Mouse (Mus musculus): ENCODE results near the gene Stard8.

The Stard8 gene

GRCm38 (mm10) chrX:99003046-99003445 lies at the start of gene Stard8:
TSS of gene Stard8 (plus strand) at chrX:99003248.
- no peak for TF ChIP-seq GATA4 (IDR thresholded peaks at IDR 0.05; ENCODE audit: insufficient replicate concordance, low read length)

- TF ChIP-seq GATA4 (IDR thresholded peaks at IDR 0.05; ENCODE audit: insufficient replicate concordance, low read length): no peak
These were observed 49.1 kb upstream of the Stard8 start for GRCm38 (mm10) chrX:98953941-98954340.

DNA sequence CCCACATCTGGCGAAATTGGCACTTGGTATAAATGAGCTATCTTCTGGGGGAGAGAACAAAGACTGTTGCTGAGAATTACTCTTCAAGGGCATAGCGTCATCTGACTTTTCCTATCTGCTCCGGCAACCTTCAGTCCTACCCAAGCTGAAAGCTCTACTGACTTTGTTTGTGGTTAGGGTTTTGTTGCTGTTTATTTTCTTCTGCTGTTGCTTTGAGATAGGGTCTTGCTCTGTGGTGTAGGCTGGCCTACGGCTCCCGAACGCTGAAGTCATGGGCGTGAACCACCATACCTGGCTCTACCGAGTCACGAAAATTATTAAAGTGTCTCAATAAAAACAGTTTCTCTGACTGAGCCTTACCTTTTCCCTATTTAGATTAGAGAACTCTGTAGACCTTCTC lies 44.8 kb upstream of the Stard8 start:
- no peak for TF ChIP-seq GATA4 (IDR thresholded peaks at IDR 0.05; ENCODE audit: insufficient replicate concordance, low read length)

DNA sequence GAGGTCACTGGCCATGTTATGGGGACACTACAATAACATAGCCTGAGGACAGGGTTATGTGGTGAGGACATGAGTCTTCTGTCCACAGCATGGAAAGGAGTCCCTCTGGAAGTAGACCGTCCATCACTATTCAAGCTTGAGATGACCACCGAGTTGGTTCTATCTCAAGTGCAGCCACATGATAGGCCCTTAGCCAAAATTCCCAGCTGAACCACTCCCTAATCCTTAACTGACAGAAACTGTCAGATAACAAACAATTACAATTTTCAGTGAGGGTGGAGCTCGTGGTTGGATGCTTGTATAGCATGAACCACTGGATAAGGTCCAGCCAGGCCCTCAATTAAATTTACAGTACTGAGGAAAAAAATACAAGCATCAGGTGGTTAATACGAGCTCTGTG lies 44.0 kb upstream of the Stard8 start:
- no peak for TF ChIP-seq GATA4 (IDR thresholded peaks at IDR 0.05; ENCODE audit: insufficient replicate concordance, low read length)

GRCm38 (mm10) chrX:98963742-98964141 lies 39.3 kb upstream of the Stard8 start:
- TF ChIP-seq GATA4 (IDR thresholded peaks at IDR 0.05; ENCODE audit: insufficient replicate concordance, low read length): no peak

- TF ChIP-seq GATA4 (IDR thresholded peaks at IDR 0.05; ENCODE audit: insufficient replicate concordance, low read length): no peak
These were observed 38.5 kb upstream of the Stard8 start for GRCm38 (mm10) chrX:98964513-98964912.

DNA sequence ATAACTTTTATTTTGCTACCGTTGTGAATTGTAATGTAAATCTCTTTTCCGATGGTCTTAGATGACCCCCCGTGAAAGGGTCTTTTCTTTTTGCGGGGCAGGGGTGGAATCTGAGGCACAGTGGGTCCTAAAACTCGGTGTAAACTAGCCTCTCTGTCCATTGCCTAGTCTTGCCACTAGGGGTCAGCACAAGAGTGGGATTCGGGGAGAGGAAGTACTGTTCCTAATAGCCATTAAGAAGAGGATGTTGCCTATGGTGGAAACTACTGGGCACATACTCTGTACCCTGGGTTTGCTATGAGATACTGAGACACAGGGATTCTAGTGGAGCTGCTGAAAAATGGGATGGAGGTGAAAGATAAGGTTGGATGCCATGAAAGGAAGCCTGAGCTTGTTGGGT lies 13.5 kb upstream of the Stard8 start:
- no peak for TF ChIP-seq GATA4 (IDR thresholded peaks at IDR 0.05; ENCODE audit: insufficient replicate concordance, low read length)

- no peak for TF ChIP-seq GATA4 (IDR thresholded peaks at IDR 0.05; ENCODE audit: insufficient replicate concordance, low read length)
These were observed 983 bp upstream of the Stard8 start for GRCm38 (mm10) chrX:99002065-99002464.

DNA sequence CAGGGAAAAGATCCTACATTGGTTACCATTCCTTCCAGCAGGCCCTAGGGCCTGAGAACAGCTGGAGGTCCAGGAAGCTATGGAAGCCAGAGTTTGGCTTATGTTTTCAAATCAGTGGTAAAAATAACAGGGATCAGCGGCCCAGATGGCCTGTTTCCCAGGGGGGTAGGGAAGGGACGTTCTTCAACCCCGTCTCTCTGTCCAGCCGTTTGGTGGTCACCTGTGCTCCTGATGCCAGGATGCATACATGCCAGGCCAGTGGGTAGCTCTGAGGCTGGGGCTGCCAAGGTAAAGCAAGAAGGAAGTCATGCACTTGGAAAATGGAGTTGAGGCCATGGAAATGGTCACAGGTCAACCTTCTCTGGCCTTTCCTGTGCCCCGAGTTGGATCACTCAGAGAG lies 7.5 kb downstream of the Stard8 start:
- no peak for TF ChIP-seq GATA4 (IDR thresholded peaks at IDR 0.05; ENCODE audit: insufficient replicate concordance, low read length)

DNA sequence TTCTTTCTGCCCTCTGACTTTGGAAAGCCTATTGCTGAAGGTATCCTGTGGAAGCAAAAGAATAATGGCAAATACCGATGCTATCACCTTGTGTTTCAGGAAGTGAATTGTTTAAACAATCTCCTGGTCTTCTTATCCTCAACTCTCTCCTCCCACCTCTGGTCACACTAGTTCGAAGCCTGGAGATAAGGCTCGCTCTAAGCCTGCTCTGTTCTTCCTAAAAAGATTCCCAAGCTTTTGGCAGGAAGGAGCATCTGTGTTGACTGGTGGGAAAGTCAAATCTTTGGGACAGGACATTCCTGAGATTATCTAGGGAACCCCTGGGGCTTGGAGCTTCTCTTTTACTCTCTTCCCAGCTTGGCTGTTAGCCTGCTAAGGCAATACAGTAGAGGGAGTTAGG lies 8.2 kb downstream of the Stard8 start:
- TF ChIP-seq GATA4 (IDR thresholded peaks at IDR 0.05; ENCODE audit: insufficient replicate concordance, low read length): peak; percentile 81; the same call in 1 of the 2 replicates

DNA sequence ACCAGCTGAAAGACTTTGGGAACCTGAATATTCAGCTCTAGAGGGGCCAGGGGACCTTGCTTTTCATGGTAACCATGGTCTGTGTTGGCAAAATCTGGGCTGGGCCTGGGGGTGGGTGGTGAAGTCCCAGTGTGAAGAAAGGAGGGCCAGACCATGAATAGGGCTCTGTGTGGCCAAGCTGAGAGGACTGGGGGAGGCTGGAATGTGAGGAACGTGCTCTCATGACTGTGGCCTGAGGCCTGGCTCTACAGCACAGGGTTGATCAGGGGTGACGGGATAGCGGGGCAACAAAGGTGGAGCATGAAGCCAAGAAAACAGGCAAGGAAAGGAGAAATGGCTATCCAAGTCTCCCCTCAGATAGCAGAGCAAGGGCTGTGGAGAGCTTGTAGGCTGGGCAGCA lies 9.4 kb downstream of the Stard8 start:
- no peak for TF ChIP-seq GATA4 (IDR thresholded peaks at IDR 0.05; ENCODE audit: insufficient replicate concordance, low read length)

DNA sequence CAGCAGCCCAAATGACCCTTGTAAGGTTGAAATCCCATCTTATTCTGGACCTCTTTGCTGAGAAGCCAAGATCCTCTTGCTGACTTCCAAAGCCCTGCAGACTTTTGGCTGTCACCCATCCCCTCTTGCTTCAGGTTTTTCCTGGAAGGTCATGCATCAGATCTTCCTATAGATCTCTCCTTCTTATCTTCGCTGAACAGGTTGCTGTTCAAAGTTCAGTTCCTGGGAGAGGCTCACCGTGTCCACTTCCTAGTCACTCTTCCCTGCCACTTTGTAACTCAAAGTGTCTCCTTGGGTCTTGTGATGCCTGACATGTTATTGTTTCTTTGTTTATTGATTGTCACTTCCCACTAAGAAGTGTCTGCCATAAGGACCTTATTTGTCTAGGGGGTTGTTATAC lies 12.7 kb downstream of the Stard8 start:
- TF ChIP-seq GATA4 (IDR thresholded peaks at IDR 0.05; ENCODE audit: insufficient replicate concordance, low read length): no peak

- no peak for TF ChIP-seq GATA4 (IDR thresholded peaks at IDR 0.05; ENCODE audit: insufficient replicate concordance, low read length)
These were observed 13.9 kb downstream of the Stard8 start for GRCm38 (mm10) chrX:99016987-99017386.

DNA sequence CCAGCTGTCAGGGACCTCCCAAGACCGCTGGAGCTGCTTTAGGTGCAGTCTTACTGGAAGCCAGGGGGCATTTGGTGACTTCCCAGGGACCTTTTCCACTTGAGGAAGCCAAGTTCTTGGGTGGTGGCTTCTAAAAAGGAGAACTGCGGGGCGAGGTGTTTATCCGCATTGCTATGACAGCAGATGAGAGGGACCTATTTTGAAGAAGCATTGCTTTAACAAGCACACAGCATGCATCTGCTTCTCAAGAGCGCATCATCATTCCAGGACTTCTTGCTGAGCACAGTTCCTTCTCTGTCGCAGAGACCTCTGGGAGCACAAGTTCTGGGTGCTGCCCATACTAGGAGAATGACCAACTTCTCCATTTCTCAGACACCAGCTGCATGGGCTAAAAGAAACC lies 14.8 kb downstream of the Stard8 start:
- no peak for TF ChIP-seq GATA4 (IDR thresholded peaks at IDR 0.05; ENCODE audit: insufficient replicate concordance, low read length)

- TF ChIP-seq GATA4 (IDR thresholded peaks at IDR 0.05; ENCODE audit: insufficient replicate concordance, low read length): no peak
These were observed 16.3 kb downstream of the Stard8 start for GRCm38 (mm10) chrX:99019303-99019702.

DNA sequence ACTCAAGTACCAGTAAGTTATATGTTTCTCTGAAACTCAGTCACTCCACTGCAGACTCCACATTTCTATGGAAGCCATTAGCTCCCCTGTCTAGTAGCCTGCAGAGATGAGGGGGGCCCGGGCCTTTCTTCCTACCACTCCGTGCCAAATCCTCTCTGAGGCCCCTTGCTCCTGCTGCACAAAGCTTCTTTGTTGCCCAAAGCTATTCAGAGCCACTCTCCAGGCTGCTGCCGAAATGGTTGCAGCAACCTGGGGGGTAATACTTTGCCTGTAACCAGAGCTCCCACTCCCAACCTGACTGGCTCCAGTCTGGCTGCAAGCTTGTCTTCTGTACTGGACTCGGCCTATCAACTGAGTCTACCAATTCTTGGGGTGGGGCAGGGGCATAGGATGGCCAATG lies 17.2 kb downstream of the Stard8 start:
- TF ChIP-seq GATA4 (IDR thresholded peaks at IDR 0.05; ENCODE audit: insufficient replicate concordance, low read length): no peak

DNA sequence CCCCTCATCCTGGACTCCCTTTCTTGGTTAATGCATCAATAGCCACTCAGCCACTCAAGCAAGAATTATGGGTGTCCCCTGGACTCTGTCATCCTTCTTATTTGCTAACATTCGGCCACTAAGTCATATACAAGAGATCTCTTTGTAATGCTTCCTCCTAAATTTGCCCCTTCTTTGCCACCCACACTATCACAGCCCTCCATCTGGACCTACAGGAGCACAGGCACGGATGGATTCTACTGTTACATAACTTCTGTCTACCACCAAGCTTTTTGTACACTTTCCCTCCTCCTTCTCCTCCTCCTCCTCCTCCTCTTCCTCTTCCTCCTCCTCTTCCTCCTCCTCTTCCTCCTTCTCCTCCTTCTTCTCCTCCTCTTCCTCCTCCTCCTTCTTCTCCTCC lies 18.5 kb downstream of the Stard8 start:
- no peak for TF ChIP-seq GATA4 (IDR thresholded peaks at IDR 0.05; ENCODE audit: insufficient replicate concordance, low read length)

DNA sequence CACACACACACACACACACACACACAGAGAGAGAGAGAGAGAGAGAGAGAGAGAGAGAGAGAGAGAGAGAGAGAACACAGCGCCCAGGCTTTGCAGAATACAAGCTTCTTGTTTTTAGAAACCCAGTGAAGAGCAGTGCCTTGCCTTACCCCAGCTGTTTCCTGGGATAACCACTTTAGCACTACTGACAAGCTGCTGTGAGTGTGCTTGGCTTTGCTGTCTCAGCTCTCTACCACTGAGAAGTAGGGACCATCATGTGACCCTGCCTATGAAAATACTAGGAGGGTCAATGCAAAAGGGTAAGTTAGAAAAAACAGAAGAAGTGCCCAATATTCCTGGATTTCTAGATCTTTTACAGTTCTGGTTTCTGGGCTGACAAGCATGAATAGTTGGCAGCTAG lies 20.9 kb downstream of the Stard8 start:
- TF ChIP-seq GATA4 (IDR thresholded peaks at IDR 0.05; ENCODE audit: insufficient replicate concordance, low read length): no peak

Data from liver, adult (tissue).